Mouse (Mus musculus) neural tube, embryonic 11.5 days (tissue): ENCODE data around the gene Zfp334. TPM values are rescaled to one million over a fixed set of nuclear protein-coding genes. Genes with fewer than 3 reads are reported as not detected.

Experiments
- ATAC-seq: fragments of 200-750 bp; cut with Nextera tagmentation; 2 replicates; pipeline ENCODE4 v1.8.0; 2017; ENCODE audit warnings: moderate number of reproducible peaks, mild to moderate bottlenecking, moderate TSS enrichment, moderate library complexity; ENCODE audit not compliant: insufficient read depth, low FRiP score, low TSS enrichment
- DNase-seq: peaks from one replicate; pipeline ENCODE4 v3.0.0-alpha.2; 2015; ENCODE audit warnings: low spot score
- H3K27ac ChIP-seq: fragments of 300-500 bp; sonication (generic); 2 replicates; pipeline ENCODE4 v1.5.1; 2014; ENCODE audit warnings: low read depth, mild to moderate bottlenecking, low read length
- H3K27me3 ChIP-seq: fragments of 300-500 bp; sonication (generic); 2 replicates; pipeline ENCODE4 v1.6.1; 2014; ENCODE audit warnings: mild to moderate bottlenecking, low read length, mixed read lengths; ENCODE audit not compliant: control insufficient read depth, insufficient read depth
- H3K36me3 ChIP-seq: fragments of 300-500 bp; sonication (generic); 2 replicates; pipeline ENCODE4 v1.6.1; 2014; ENCODE audit warnings: mild to moderate bottlenecking, low read length, moderate library complexity, mixed read lengths; ENCODE audit not compliant: control insufficient read depth, insufficient read depth
- H3K4me1 ChIP-seq: fragments of 300-500 bp; sonication (generic); 2 replicates; pipeline ENCODE4 v1.6.1; 2014; ENCODE audit warnings: low read length, mixed read lengths; ENCODE audit not compliant: control insufficient read depth, insufficient read depth
- H3K4me2 ChIP-seq: fragments of 300-500 bp; sonication (generic); 2 replicates; pipeline ENCODE4 v1.6.1; 2014; ENCODE audit warnings: low read depth, mild to moderate bottlenecking, moderate library complexity
- H3K4me3 ChIP-seq: fragments of 300-500 bp; sonication (generic); 2 replicates; pipeline ENCODE4 v1.5.1; 2014; ENCODE audit warnings: low read depth, low read length
- H3K9ac ChIP-seq: fragments of 300-500 bp; sonication (generic); 2 replicates; pipeline ENCODE4 v1.6.1; 2014; ENCODE audit warnings: mild to moderate bottlenecking, low read length
- H3K9me3 ChIP-seq: fragments of 300-500 bp; sonication (generic); 2 replicates; pipeline ENCODE4 v1.6.1; 2016; ENCODE audit warnings: low read length; ENCODE audit not compliant: control insufficient read depth
- WGBS: fragments of 180-500 bp; shearing (Covaris S2); extraction: QIAGEN DNeasy Blood & Tissue Kit; methylation state at CpG from one replicate; pipeline ENCODE4 v1.1.7; 2014; 5-methylcytosine and 5-hydroxymethylcytosine counted together
- polyA plus RNA-seq: library from polyadenylated mRNA; unstranded; fragments of >200 nt; fragmentation: Nextera tagmentation; extraction: Ambion mirVana; gene quantifications from 2 replicates; pipeline ENCODE4 v1.2.1, GENCODE M21; 2014

Zfp334 gene
- polyA plus RNA-seq, 1 experiment from 2014 or later = 23.0 TPM

DNA sequence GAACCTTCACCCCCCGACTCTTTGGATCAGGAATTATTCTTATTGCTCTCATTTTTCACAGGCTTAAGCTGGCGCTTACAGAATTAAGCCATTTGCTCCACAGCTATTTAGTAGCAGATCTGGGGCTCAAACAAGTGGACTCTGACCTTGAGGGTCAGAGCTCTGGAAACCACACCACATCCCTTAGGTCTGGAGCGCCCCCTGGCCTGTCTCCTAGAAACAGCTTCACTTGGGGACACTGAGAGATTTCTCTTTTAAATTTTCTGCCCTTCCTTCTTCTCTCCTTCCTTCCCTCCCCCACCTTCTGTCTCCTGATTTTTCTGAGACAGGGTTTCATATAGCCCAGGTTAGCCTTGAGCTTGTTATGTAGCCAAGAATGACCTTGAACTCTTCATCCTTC, 50.9 kb downstream of the Zfp334 start:
- Histone ChIP-seq H3K36me3 (no peaks in the 10 kb centered on the region), H3K27ac (no peak overlapping the region), H3K4me1 (no peaks in the 10 kb centered on the region), H3K9me3 (no peaks in the 10 kb centered on the region), H3K9ac (no peak overlapping the region), H3K4me2 (no peak overlapping the region), H3K4me3 (no peak overlapping the region), H3K27me3 (no peaks in the 10 kb centered on the region)
- DNase-seq = no peak
- WGBS = 29% methylated on average over 3 of the region's 3 CpGs
- ATAC-seq = no peak

- DNase-seq (no peak), ATAC-seq (no peak)
- Histone ChIP-seq H3K9me3 (no peaks in the 10 kb centered on the region), H3K27me3 (no peaks in the 10 kb centered on the region), H3K9ac (no peak overlapping the region), H3K4me1 (no peaks in the 10 kb centered on the region), H3K4me2 (no peak overlapping the region), H3K36me3 (no peaks in the 10 kb centered on the region), H3K27ac (no peak overlapping the region), H3K4me3 (no peak overlapping the region)
- 47% methylated on average over 14 of the region's 14 CpGs for WGBS
Measured at GRCm38 (mm10) chr2:165332610-165333210, 55.3 kb downstream of the Zfp334 start.

GRCm38 (mm10) chr2:165329703-165330102, 58.4 kb downstream of the Zfp334 start:
- ATAC-seq (no peak), DNase-seq (no peak)
- H3K9ac ChIP-seq = no peak overlapping the region
- no peak overlapping the region for H3K4me3 ChIP-seq
- no peak overlapping the region for H3K4me2 ChIP-seq
- 49% methylated on average over 3 of the region's 3 CpGs for WGBS
- no peaks in the 10 kb centered on the region for H3K36me3 ChIP-seq
- no peaks in the 10 kb centered on the region for H3K9me3 ChIP-seq
- peaks cover 14% of the 10 kb centered on the region for H3K4me1 ChIP-seq
- no peak overlapping the region for H3K27ac ChIP-seq
- H3K27me3 ChIP-seq = no peaks in the 10 kb centered on the region

DNA sequence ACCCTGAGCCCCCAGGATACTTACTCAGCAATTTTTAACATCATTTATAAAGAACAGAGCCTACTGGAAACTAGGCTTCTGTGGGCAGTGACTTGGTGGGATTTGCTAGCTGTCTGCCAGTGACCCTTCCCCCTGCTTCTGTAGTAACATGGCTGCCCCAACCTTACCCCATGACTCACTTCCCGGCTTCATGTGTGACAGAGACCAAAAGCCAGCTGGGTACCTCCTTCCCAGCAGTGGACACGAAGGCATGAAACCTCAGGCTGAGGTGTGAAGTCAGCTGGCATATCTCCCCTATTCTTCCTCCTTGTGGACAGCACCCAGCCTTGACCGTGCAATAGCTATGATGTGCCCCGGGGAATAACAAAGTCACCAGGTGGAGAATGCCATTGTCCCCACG, 59.3 kb downstream of the Zfp334 start:
- no peak overlapping the region for H3K4me3 ChIP-seq
- 71% methylated on average over 5 of the region's 5 CpGs for WGBS

GRCm38 (mm10) chr2:165327386-165327785, 60.7 kb downstream of the Zfp334 start:
- DNase-seq (no peak), ATAC-seq (no peak)
- H3K4me3 ChIP-seq = 0 out of 2 replicates have a peak overlapping the region, but pooled peaks have one; percentile 89
- no peaks in the 10 kb centered on the region for H3K9me3 ChIP-seq
- peak overlapping the region; percentile 91 for H3K4me2 ChIP-seq
- no peak overlapping the region for H3K27ac ChIP-seq
- H3K36me3 ChIP-seq = no peaks in the 10 kb centered on the region
- 45% methylated on average over 7 of the region's 7 CpGs for WGBS
- H3K9ac ChIP-seq = peak overlapping the region; percentile 65
- H3K4me1 ChIP-seq = peaks cover 30% of the 10 kb centered on the region
- no peaks in the 10 kb centered on the region for H3K27me3 ChIP-seq

More for the DNA sequence above, 59.3 kb downstream of the Zfp334 start:
- ATAC-seq (no peak), DNase-seq (no peak)
- H3K9ac ChIP-seq = no peak overlapping the region
- H3K27me3 ChIP-seq = no peaks in the 10 kb centered on the region
- no peaks in the 10 kb centered on the region for H3K36me3 ChIP-seq
- H3K27ac ChIP-seq = no peak overlapping the region
- no peaks in the 10 kb centered on the region for H3K9me3 ChIP-seq
- peaks cover 24% of the 10 kb centered on the region for H3K4me1 ChIP-seq
- H3K4me2 ChIP-seq = no peak overlapping the region

DNA sequence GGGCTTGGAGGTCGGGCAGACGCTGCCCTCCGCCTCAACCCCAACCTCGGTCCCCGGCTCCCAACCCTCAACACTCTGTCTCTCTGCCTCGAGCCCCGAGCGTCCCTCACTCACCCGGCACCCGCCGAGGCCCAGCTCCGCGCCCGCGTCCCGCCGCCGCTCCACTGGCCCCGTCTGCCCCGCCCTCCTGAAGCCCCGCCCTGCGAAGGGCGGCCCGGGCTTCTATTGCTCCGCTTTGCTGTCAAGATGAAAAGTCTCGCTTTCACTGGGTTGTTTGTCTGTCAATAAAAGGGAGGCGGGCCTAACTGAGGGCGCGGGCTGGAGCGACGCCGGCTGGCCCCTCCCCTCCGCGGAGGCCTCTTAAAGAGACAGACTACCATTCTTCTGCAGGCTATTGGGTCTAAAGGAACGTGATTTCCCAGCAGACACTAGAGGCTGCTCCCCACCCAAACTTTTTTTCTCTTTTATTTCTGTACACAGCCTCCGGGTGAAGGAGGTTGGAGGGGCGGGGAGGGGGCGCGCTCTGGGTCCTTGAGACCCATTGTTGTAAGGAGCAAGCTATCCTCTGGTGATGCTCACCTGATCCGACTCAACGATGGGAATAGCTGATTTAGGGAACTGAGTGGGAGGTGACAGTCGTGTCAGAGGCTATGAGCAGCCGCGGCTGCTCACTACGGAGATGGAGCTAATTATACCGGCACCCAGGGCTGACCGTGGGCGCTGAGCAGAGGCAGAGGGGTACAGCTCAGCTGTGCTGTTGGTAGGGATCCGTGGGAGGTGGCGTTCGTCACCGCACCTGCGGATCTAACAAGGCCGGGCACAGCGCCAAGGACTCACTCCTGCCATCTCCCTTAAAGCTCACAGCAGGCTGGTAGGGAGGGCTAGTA, 61.5 kb downstream of the Zfp334 start, which contains the start of gene Elmo2:
Gene Elmo2, minus strand, starts transcription at position 176 of the 887 bp plus-strand sequence.
- Histone ChIP-seq H3K4me1 (peaks cover 35% of the 10 kb centered on the region), H3K4me3 (peak within 1 kb of the TSS; percentile 89), H3K27ac (peak within 1 kb of the TSS; percentile 44), H3K9me3 (no peaks in the 10 kb centered on the region), H3K36me3 (no peaks in the 10 kb centered on the region), H3K9ac (peak within 1 kb of the TSS; percentile 86), H3K4me2 (peak within 1 kb of the TSS; percentile 91), H3K27me3 (no peaks in the 10 kb centered on the region)
- DNase-seq = peak; percentile 96
- ATAC-seq = peak; percentile 97
- WGBS = under 1% methylated on average over 50 of the region's 55 CpGs

GRCm38 (mm10) chr2:165325521-165326303, 62.3 kb downstream of the Zfp334 start:
- 2% methylated on average over 30 of the region's 30 CpGs for WGBS
- no peak for DNase-seq
- Histone ChIP-seq H3K27ac (no peak overlapping the region), H3K4me2 (peak overlapping the region; percentile 91), H3K9ac (peak overlapping the region; percentile 86), H3K4me1 (peaks cover 40% of the 10 kb centered on the region), H3K36me3 (no peaks in the 10 kb centered on the region), H3K27me3 (no peaks in the 10 kb centered on the region), H3K9me3 (no peaks in the 10 kb centered on the region), H3K4me3 (peak overlapping the region; percentile 89)
- ATAC-seq = peak; percentile 43
